Mouse (Mus musculus): ENCODE results near the gene Ano5.

Ano5 gene

DNA sequence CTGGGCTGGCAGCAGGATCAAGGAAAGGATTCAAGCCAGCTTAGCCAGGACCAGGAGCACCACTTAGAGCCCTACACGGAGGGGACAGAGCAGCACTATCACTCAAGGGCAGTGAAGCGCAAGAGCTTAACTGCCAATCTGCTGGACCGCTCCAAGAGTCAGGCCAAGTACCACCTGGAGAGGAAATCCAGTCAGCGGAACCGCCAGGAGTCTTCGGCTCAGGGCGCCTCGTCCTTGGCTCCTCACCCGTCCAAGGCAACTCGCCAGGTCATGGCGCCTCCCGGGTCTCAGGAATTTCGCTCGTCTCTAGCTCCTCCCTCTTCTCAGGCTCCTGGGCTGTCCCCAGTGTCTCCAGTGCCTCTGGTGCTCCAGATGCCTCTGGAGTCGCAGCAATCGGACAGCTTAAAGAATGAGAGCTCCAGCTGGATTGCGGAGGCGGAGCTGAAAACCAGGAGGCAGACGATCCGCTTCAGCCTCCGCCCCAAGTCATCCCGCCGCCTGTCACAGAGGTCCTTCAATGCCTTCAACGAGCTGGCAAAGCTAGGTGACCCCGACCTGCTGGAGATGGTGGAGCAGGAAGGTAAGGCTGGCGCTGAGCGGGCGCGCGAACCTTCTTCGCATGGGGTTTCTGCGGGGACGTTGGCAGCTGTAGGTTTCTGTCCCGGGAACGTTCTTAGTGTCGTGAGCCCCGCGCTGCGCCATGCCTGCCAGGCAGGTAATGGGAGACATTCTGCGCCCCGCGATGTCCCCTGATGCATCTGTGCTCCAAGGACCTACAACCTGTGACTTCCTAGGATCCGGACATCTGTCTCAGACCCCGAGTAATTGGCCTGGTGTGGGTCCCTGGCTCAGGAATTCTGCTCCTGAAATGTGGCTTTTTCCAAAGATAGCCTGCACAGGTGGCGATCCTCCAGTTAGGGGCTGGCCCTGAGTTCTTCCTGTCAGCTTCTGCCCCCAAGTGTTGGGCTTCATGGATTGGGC lies at the start of gene Ano5:
Gene Ano5, plus strand, starts transcription at position 359 of the 981 bp plus-strand sequence.
- no peak for DNase-seq (ENCODE audit: low spot score in 2 of 2)

DNA sequence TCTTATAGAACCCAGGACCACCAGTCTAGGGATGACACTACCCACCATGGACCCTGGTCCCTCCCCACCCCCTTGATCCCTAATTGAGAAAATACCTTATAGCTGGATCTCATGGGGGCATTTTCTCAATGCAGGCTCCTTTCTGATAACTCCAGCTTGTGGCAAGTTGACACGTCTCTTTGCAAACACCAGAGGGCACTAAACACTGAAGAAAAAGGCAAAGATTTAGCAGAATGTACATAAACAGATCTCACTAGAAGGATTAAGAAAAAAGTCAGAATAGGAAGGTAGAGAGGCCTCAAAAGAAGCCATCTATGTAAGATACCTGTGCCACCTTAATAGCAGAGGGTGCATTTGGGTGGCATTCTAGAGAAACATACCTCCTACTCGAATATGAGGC lies 11.4 kb upstream of the Ano5 start:
- DNase-seq (ENCODE audit: low spot score in 2 of 2), result no peak

DNA sequence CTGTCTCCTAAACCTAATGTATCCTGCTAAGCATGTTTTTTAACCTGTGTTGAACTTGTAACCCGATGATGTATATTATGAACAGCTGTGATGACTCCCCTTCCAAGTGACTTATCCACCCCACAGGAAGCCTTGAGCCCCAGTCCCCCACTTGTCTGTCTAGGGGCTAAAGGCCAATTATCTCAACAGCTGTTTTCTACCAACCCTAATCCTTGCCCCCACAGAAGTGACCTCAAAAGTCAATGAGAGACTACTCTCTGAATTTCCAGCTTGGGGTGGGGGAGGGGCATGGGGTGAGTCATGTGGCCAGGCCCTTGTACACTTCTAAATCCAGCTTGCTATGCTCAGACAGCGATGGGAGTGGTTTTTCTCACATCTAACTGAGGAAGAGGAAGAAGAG lies 6.9 kb upstream of the Ano5 start:
- no peak for DNase-seq (ENCODE audit: low spot score in 2 of 2)

DNA sequence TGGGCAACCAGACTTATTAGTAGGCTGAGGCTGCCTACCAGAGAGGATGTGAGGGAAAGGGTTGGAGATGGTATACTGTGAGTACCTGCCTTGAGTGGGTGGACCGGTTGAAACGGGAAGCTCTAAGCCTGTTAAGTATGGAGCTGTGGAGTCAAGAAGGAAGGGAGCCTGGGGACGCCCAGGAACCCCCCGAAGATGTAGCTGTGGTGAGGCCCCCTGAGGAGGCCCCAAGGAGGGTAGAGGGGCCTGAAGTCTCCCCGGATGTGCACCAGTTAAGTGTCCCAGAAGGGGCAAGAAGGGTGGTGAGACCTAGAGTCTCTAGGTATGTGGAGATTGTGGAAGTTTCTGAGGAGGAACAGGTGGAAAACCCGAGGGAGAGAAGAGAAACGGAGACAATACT lies 682 bp upstream of the Ano5 start:
- DNase-seq (ENCODE audit: low spot score in 2 of 2), result no peak

DNA sequence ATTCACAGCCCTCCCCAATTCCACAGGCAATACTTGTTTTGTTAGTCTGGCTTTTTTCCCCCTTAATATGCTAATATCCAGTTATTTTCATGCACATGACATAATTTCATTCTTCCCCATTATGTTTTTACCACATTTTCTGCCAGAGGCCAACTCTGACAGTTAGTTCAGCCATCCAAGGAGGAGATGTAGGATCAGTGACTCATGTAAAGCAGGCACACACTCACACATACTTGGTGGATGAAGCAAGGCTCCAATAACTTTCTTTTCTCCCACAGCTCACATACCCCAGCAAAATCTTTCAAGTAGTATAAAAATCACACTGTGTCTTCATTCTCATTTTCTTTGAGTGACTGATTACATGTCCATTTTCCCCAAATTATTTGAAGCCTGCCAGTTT lies 28.5 kb downstream of the Ano5 start:
- DNase-seq (ENCODE audit: low spot score in 2 of 2), result no peak

DNA sequence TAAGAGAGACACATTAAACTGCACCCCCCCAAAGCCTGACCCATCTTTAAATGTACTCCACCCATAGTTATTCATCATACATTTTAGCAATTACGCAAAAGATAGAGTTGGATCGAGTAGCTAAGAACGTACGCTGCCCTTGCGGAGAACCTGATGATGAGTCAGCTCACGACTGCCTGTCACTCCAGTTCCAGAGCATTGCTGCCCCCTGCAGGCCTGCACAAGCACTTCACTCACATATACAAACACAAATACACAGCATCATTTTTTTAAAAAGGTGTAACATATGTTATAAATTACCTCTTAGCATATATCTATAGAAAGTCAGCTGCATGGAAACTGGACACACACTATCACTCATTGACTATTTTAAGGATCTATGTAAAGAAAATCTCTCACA lies 29.9 kb downstream of the Ano5 start:
- no peak for DNase-seq (ENCODE audit: low spot score in 2 of 2)

DNA sequence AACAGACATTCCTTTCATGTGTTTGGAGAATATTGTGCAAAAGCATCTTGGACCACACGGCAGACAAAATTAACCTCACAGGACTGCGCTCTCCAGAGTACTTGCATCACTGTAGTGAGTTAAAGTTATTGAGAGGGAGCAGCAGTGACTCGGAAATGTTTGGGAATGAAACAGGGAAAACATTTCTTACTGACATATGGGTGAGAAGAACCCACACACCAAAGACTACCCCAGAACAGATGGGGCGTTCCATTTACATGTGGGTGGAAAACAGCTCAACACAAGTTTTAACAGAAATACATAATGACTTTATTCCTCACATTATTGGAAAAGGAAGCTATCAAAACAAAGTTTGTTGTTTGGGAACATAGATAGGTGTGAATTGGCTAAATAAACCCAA lies 89.2 kb downstream of the Ano5 start:
- no peak for DNase-seq (ENCODE audit: low spot score in 2 of 2)

DNA sequence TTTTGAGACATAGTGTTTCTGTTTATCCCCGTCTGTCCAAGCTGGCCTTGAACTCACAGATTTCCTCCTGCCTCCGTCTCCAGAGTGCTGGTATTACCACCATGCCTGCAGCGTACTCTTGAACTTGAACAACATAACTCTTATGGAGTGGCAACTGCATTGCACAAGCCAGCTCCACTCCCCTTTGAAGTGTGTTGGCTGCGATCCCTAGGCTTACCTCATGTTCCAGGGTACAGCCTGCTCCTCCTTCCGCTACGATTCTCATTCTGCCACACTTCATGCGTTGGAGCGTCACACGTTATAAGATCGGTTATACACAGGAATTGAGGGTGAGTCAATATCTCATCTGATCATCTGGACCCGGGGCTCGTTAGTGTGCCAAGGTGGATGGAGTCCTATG lies 92.9 kb downstream of the Ano5 start:
- no peak for DNase-seq (ENCODE audit: low spot score in 2 of 2)

DNA sequence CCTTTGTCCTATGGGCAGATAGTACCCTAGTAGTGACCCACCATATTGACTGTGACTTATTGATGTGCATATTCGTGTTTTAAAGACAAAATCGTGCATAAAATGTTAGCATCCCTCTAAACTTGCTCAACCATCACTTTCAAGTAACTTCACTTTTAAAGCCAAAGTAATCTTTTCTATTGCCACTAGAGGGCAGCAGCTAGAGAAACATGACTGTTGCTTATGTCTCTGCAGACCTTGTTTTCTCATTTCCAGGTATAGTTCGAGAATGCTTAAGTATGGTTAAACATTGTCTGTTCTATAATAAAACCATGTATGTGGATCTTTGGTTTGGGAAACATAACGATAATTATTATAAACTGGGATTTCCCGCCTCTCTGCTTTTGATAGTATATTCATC lies 103.6 kb downstream of the Ano5 start:
- no peak for DNase-seq (ENCODE audit: low spot score in 2 of 2)

DNA sequence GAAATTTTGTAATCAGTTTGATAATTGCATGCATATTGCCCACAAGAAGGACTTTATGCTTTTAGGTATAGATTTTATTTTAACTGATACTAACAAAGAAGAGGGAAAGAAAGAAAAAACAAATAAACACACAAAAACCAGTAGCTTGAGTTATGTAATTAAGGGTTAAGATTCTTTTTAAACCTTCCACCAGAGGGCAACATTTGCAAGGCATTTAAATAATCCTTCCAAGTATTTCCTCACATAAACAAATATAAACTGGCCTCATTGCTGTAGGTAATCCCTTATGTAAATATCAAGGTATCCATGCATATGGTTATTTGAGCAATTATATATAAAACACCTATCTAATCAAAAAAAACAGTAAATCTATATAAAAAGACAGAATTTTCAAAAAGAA lies 107.1 kb downstream of the Ano5 start:
- no peak for DNase-seq (ENCODE audit: low spot score in 2 of 2)

DNA sequence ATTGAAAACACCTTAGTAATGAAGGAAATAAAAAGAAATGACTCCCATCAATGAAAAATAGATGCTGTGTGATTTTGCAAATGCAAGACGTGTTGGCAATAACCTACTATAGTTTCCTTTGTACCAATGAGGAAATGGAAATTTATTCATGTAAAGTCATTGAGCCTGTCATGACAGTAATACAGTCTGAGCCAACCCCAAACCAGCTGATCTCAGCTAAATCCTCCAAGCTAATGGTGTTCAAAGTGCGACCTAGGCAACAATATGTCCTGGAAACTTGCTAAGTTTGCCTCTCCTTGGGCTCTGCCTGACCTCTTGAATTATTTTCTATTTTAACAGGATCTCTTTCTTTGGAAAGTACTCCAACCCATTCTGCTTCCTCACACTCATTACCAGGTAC lies 107.6 kb downstream of the Ano5 start:
- DNase-seq (ENCODE audit: low spot score in 2 of 2), result no peak

DNA sequence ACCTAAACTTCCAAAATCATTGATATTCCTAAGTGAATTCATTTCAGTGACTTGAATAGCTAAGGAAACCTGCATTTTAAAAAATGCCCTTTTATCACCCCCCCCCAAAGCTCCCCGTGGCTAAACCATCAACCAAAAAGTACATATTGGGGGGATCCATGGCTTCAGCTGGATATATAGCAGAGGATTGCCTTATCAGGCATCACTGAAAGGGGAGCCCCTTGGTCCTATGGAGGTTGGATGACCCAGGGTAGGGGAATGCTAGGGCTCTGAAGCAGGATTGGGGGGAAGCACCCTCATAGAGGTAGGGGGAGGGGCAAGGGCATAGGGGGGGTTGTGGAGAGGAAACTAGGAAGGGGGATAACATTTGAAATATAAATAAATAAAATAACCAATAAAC lies 109.1 kb downstream of the Ano5 start:
- DNase-seq (ENCODE audit: low spot score in 2 of 2), result no peak

DNA sequence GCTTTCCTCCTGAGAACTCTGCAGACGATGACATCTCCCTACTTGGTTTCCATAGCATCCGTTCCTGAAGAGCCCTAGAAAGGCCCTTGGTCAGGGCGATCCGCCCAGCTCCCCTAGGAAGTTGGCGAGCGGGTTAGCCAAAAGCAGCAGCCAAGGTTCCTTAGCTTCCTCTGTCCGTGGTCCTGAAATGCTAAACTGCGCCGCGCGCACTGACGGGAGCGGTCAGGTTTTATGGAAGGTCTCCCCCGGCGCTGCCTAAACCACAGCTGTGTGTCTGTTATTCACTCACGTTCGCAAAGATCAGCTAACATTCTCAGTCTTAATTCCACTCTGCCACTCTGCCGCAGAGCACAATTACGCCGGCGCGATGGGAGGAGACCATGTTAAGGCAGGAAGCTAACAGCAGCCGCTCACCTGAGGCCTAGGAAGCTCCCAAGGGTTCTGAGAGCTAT lies 110.9 kb downstream of the Ano5 start, which contains the start of gene Slc17a6:
Gene Slc17a6, plus strand, starts transcription at position 313 of the 452 bp plus-strand sequence.
- DNase-seq (ENCODE audit: low spot score in 2 of 2), result peak in 1 of 2 experiments; percentile 11

DNA sequence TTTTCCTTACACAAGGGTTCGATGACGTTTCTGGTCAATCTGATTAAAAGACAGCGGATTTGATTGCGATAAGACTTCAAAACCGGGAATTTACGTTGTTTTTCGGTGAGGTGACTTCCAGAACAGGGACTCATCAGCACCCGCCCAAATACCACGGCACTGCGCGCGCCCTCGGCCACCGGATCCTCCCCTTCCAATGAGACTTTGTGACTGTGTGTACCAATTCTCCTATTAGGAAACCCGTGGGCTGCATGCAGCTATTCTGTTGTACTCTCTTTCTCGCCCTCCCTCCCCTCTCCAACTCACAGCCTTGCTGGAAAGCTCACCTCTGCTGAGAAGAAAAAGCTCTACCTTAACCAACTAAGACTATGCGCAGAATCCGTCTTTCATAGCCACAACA lies 111.4 kb downstream of the Ano5 start:
- DNase-seq (ENCODE audit: low spot score in 2 of 2), result no peak

DNA sequence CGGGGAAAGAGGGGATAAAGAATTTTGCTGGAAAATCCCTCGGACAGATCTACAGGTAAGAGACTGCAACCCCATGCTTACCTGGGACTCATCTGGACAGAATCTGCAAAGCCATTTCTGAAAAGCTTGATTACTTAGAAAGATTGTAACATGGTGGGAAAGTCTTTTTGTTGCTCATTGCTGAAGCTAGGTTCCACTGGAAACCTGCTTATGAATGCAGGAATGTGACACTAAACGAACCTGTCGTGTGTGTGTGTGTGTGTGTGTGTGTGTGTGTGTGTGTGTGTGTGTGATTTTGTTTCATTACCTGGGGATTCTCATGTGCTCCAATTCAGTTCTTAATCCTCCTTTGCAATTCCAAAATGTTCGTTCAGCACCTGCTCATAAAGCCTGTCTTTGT lies 111.8 kb downstream of the Ano5 start:
- DNase-seq (ENCODE audit: low spot score in 2 of 2), result no peak

DNA sequence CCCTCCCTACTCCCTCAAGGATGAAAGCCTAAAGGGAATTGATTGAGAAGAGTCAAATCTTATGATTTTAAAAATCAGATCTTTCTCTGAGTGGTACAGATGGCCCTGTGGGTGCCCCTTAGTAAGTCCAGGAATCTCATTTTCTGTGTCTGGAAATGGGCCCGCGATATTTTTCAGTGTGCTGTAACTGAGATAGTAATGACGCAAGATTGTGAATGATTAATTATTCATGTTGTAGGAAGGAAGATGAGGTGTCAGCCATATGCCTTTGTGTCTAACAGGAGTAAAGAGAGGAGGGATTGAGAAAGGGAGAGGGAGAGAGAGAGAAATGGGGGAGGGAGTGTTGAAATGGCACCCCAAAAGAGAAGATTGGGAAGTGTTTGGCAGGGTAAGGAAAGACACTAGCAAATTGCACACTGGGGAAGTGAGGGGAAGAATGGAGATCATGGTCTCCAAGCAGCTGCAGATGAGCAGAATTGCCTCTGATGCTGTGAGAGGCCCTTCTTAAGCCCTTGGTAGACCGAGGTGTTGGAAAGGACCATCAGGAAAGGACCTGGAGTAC lies 113.6 kb downstream of the Ano5 start:
- DNase-seq (ENCODE audit: low spot score in 2 of 2), result no peak

DNA sequence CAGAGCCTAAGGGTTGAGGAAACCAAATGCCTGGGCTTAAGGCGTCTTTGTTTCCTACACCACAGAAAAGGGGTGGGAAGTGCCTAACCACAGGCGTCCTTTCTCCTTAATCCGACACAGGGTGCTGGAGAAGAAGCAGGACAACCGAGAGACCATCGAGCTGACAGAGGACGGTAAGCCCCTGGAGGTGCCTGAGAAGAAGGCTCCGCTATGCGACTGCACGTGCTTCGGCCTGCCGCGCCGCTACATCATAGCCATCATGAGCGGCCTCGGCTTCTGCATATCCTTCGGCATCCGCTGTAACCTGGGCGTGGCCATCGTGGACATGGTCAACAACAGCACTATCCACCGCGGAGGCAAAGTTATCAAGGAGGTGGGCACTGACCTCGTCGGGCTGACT lies 114.3 kb downstream of the Ano5 start:
- DNase-seq (ENCODE audit: low spot score in 2 of 2), result peak in 1 of 2 experiments; percentile 12

DNA sequence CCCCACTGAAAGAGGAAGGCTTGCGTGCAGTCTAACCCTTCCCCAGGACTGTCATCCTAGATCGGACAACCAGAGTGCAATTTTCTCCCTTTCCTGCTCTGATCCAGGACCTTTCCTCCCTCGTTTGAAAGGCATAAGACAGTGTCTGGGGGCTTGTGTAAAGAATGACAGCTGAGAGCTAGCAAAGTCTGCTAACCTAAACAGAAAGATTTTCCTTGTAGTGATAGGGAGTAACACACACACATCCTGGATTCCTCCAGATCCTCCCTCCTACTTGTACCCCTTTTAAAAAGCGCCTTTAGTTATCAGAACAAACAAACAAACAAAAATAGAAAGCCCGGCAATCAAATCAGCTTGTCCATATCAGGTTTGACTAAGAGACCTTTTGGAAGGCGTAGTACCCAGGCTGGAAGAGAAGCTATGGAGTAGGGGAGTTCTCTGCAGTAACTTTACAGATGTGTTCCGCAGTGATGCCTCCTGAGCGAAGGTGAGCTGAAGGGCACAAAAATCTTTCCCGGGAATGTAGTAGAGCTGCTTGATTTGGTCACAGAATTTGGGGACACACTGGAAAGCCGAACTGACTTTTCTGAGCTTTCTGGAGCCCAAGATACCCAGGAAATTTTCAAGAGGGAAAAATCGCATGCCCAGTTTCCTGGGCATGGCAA lies 114.9 kb downstream of the Ano5 start:
- DNase-seq (ENCODE audit: low spot score in 2 of 2), result no peak

DNA sequence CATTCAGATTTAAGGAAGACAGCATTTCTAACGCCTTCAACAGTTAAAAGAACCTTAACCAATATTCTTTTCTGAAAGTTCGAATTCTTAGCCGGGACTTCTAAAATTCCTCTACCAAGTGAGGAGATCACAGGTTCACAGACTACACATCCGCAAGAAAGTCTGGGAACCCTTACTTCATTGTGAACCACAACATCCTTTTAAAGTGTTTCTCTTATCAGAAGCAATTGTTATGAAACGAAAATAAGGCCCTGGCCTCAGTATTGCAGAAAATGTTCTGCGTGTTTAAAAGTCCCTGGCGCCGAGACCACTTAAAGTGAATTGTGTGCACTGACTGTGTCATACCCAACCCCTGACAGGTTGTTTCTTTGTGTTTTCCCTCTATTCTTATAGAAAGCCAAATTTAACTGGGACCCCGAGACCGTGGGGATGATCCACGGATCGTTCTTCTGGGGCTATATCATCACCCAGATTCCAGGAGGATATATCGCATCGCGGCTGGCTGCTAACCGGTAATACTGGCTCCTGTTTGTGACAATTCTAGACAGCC lies 115.7 kb downstream of the Ano5 start:
- no peak for DNase-seq (ENCODE audit: low spot score in 2 of 2)

DNA sequence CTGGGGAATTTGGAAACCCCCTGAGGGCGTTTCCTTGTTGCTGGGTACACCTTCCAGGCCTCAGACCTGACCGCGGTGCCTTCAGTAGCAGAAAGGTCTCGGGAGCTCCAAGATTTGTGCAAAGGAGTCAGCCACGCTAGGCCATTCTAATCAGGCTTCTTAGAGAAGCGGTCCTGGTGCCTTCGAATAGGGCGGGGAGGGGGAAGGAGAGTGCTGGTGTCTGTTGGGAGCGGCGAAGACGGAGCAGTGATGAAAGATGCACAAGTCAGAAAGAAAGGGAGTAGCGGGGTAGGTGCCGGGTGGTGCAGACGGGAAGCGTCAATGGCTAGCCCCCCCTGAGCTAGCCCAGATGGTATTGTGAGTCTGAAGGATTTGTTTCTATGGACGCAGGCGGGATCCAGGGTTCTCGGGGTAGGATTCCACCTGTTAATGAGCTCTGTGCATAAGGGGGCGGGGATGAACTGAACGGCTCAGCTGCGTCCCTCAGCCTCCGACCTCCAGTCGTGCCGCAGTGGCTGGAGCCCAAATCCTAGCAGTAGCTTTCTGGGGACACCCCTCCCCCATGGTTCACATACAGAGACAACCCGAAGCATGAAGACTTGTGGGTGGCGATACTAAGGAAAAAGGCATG lies 116.3 kb downstream of the Ano5 start:
- no peak for DNase-seq (ENCODE audit: low spot score in 2 of 2)

DNA sequence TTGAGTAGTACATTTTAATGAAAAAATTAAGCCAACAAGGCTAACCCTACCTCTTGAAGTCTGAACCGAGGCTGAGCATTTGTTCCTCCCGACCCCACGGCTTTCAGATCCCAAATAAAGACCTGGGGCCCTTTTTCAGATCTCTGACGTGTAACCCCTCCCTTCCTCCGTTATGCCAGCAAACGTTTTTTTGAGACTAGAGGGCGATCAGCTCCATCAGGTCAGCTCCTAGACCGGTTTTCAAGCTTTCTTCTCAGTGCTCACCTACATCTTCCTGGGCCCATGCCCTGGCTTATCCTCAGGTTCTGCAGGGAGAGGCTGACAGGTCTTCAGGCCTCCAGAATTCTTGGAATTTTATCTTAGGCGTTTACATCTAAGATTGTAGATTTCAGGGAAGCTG lies 116.8 kb downstream of the Ano5 start:
- DNase-seq (ENCODE audit: low spot score in 2 of 2), result no peak

DNA sequence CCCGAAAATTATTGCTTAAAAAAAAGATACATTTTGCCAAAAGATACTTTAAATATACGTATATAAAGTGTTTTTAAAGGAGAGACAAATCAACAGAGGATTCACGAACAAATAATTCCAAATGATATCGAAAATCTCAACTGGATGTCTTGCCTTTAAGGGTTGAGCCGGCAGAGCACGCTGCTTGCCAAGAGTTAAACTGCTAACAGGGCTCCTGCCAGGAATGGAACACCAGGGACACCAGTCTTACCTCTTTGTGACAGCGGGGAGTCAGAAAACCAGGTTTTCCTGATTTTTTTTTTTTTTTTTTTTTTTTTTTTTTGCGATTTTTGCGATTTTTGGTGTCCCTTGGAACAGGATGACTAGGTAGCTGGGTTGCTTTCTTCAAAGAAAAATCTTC lies 117.5 kb downstream of the Ano5 start:
- DNase-seq (ENCODE audit: low spot score in 2 of 2), result no peak

All from natural killer cell, adult 2 months (primary cell).